Mouse (Mus musculus) gastrocnemius, postnatal 25 days (tissue): ENCODE data around the gene Tbccd1. TPM values are rescaled to one million over a fixed set of nuclear protein-coding genes. Genes with fewer than 3 reads are reported as not detected.

ENCODE experiments used
- DNase-seq: peaks from one replicate; pipeline ENCODE4 v3.0.0; 2022
- long read RNA-seq, 2 experiments: library from polyadenylated mRNA; stranded (forward); transcript quantifications; one replicate each; pipeline ENCODE4 v2.0.0; 2021
- total RNA-seq, 2 experiments: library from RNA; stranded (reverse); gene quantifications; 1 replicate in 1 of 2; 2 replicates in 1 of 2; pipeline ENCODE4 v1.2.3; 2021

Tbccd1 gene
- total RNA-seq = 1 to 10 TPM; 5.4 to 6.8 TPM
- long read RNA-seq, experiment 1, partial matches to known transcripts = 7 of 11 reads
- long read RNA-seq, experiment 1, other reads (novel, unspliced or antisense) = 4 of 11 reads
- long read RNA-seq, experiment 2, partial matches to known transcripts = 2 of 7 reads
- long read RNA-seq, experiment 2, other reads (novel, unspliced or antisense) = 5 of 7 reads

DNA sequence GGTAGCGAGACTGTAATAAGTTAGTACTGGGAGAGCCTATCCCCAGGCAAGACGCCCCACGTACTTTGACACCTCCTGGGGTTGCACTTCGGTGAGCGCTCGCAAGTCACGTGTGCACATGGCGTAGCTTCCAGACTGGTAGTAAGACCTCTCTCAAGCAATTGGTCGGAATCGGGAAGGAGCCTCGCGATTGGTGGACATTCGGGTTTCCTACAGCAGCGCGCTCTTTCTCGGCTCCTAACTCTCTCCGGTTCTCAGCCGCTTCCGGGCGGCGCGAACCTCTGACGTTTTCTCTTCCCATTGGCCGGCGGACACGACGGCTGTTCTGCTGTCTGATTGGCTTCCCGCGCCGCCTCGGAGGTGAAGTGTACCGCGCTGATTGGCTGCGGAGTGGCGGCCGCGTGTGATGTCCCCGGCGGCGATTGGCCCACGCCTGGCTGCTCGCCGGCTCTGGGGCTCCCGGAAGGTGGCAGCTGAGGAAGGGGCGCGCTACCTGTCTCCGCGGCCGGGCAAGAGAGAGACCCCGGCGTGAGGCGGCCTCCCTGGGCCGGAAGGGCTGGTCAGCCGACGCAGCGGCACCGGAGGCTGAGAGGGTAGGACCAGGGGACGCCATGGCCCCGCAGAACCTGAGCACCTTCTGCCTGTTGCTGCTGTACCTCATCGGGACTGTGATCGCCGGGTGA is at the start of gene Tbccd1, which contains the start of gene Dnajb11:
Tbccd1 (minus strand) TSS at position 239 of the 683 bp plus-strand sequence.
Dnajb11 (plus strand) TSS at position 415 of the 683 bp plus-strand sequence.
- DNase-seq = peak; percentile 99

DNA sequence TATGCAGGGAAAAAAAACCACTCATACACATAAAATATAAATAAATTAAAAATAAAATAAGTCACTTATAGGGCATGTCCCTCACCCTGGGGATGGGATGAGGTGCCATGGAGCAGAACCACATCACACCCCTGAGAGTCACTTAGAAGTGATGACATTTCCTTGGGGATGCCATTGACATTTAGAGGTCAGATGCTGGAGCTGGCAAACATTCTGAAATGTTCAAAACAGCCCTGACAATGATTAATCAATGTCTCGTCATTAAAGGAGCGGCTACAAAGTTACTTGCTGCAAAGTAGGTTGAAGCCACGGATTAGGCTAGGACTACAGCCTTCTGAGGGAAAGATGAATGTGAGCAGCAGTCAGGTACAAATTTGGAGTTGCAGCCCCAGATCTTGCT is 43.9 kb upstream of the Tbccd1 start:
- no peak for DNase-seq

DNA sequence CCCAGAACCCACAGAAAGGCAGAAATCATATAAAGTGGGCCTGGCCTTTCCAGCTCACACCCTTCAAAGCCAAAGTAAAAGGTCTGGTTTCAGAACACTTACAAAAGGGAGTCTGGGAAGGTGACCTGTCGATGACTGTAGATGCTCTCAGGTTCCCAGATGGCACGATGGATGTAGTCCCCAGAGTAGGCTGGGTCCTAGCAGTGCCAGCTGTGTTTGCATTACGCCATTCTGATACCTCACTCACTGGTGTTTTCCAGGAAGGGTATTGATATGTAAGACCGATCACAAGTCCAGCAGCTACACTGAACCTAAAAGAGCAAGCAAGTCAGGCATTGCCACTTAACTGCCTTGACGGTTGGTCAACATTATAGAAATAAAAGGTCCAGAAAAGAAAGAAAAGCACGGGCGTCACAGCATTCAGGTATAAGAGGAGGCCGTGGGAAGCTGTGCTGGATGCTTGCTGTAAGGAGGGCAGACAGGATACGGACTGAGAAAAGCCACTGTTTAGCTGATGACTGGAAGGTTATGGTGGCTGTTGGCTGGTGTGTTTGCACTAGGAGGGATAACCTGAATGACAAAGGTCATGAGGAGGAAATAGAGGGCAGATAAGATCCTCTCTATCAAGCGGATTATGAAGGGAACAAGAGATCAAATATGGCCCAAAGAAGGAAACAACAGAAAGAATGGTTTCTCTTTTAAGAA is 42.5 kb upstream of the Tbccd1 start:
- no peak for DNase-seq

DNA sequence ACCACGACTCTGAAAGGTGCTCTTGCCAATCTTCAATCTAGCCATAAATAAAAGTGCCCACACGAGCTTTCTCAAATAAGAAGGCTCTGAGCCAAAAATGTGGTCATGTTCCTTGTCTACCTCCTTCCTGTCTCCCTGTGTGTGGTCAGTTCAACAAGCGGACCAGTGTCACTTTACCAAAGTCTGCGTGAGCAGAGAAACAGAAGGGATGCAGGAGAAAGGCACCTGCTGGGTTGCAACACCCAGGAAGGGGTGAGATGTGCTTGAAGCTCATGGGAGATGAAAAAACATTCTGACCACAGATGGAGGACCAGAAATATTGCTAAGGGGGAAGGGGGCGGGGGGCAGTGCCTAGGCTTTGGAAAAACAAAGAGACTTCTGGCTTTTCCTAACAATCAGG is 41.9 kb upstream of the Tbccd1 start:
- DNase-seq = no peak

DNA sequence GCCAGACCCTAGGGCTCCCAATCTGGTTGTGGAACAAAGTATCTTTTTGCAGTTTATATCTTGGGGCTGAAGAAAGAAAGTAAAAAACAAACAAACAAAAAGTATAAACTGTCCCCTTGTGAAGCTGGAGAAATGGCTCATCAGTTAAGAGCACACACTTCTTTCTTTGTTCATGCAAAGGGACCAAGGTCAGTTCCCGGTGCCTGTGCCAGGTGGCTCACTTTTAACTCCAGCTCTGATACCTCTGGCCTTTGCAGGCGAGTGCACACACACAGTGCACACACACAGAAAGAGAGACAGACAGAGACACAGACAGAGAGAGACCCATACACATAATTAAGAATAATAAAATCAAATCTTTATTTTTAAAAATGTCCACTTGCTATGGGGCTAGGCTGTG is 39.1 kb upstream of the Tbccd1 start:
- no peak for DNase-seq

DNA sequence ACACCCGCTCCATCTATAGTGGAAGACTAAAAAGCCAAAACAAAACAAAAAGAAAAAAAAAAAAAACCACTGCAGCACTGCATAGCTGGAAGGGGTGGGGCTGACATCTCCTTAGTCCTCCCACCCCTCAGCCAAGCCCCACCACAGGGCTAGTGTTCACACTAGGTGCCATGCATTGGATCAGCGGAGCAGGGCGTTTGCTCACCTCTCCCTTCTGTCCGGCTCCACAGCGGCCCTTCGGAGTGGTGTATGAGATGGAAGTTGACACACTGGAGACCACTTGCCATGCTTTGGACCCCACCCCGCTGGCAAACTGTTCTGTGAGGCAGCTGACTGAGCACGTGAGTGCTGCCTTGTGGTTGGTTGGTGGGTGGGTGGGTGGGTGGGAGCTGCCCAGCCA is 36.6 kb upstream of the Tbccd1 start:
- no peak for DNase-seq

DNA sequence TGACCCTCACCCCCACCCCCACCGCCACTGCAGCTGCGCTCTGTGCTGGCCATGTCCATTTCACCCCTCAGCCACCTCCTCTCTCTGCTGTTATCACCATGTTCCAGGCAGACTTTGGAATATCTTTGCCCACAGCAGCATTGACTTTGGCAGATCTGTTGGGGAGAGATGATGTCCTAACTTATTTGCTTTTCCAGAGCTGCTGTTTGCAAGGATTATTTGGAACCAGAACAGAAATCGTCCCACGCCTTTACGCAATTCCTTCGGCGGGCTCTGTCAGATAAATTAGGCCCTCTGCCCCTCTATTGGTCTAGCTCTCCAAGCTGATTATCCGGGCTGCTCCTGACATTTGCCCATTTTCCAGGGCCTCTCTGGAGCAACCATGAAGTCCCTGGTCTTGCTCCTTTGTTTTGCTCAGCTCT is 34.3 kb upstream of the Tbccd1 start:
- DNase-seq = no peak

DNA sequence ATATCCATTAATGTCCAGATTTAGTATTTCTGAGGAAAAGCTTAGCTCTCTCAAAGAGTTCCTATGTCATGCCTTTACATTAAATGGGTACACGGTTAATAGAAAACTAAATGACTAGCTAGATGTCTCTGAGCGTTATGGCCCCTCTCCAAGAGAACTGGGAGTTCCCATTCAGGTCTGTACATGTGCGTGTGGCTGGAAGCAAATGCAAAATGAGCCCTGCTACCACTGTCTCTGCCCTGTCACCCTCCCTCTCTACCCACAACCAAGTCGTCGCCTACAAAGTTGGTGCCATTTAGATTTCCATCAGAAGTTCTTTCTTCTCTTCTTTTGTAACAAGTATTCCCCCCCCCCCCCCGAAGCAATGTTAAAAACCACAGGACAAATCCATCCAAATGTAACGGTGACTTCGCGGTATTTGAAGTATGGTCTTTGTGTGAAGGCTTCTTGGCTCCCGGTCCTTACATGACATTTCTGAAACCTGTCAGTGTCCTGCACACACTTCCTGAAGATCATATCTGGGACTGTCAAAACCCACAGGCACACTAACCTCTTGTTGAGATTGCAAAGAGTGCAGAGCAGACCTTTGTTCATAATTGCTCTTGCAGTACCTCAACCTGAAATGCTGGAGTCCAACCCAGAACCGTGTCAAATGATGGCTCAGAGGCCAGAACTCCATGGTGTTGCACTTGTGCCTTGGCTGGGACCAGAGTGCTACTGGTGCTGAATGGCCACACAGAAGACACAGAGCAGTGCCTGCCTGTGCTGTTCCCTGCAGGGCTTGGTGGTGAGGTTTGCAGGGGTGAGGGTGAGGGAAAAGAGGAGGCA is 33.4 kb upstream of the Tbccd1 start, which contains the start of gene Ahsg:
Ahsg (plus strand) TSS at position 595 of the 828 bp plus-strand sequence.
- DNase-seq = no peak

DNA sequence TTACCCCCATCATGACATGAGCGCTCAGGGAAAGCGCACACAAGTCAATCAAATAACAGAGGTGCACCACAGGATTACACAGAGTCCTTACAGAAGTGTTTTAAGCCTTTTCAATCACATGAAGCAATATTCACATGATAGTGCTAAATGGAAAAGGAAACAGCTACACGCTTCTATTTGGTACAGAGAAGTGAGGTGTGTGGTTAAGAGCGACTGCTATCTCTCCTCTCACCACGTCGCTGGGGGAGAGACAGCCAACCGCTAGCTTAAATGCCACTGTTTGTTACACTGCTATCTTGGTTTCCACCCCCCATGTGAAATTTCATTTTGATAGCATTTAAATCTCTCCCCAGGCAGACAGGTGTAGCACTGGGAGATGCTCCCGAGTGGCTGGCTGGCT is 32.2 kb upstream of the Tbccd1 start:
- no peak for DNase-seq

DNA sequence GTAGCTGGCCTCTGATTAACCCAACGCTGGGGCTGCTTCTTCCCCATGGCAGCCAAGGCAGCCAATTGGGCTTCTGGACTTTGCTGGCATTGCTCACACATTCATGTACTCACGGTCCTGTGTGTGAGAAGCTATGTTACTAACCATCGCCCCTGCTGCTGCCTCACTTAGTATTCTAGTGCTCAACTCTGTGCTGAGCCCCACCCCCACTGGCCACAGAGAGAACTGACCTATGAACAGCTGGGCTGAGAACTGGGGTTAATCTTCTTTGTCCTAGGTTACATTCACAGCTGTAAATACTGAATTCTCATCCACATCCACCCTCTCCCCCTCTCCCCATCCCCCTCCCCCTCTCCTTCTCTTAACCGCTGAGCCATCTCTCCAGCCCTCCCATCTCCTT is 31.4 kb upstream of the Tbccd1 start:
- DNase-seq = no peak

DNA sequence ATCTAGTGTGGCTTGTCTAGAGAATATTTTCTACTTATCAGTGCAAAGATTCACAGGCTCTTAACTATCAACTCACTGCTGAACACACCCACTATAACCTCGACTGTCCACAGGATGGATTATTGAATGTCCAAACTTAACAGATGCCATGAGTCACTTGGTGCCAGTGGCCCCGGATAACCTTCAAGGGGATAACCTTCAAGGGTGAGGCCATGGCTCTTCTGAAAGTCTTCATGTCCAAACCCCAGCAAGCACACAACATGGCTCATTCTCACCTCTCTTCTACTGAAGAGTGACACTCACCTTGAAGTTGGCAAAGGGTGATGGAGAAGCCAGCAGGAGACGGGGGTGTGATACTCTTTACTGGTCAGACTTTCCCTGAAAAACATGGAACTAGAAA is 29.3 kb upstream of the Tbccd1 start:
- no peak for DNase-seq

DNA sequence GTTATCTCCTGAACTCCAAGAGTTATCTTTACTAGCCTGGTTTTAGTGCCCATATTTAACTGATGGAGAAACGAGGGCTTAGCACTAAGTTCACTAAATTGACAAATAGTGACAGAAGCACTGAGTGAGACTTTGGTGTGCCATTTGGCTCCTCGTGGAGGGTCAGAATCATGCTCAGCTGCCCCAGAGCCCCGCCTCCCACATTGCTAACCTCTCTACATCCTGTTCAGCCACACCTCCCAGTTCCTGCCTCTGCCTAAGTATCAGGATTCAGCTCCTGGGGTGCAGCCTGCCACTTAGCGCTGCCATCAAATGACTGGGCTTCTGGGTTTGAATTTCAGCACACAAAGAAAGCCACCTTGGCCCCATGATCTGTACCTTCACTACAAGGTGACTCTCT is 27.9 kb upstream of the Tbccd1 start:
- no peak for DNase-seq

DNA sequence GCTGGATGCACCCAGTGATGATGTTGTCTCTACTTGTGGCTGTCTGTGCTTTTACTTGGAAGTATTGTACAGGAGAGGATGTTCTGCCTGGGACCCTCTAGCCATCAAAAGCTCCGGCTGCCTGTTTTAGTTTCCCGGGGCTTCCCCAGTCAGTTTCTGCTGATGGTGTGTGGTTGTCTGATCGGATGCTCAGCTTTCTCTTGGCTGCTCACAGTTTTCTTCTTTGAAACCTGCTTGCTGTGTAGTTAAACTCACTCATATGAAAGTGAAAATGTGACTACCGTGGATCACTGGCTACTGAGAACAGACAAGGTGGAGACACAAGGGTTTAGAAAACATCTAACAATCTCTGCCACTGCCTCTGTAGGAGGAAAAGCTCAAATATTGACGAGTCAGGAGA is 26.0 kb upstream of the Tbccd1 start:
- DNase-seq = no peak

DNA sequence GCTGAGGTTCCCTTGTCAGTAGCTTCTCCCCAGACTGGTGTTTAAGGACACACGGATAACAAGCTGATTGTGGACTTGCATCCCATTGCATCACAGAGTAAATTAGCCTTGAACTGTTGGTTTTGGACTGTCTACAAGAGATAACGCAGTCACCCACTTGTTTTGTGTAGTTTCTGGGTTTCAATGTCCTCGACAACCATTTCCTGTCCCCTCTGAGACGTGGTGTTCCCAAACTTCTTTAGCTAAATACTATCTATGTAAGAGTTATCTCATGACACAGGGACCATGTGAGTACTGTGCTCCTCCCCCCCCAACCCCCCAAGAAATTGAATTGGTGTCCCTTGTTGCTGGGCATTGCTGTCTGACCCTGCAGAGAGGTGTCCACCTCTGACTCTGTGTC is 24.0 kb upstream of the Tbccd1 start:
- DNase-seq = no peak

DNA sequence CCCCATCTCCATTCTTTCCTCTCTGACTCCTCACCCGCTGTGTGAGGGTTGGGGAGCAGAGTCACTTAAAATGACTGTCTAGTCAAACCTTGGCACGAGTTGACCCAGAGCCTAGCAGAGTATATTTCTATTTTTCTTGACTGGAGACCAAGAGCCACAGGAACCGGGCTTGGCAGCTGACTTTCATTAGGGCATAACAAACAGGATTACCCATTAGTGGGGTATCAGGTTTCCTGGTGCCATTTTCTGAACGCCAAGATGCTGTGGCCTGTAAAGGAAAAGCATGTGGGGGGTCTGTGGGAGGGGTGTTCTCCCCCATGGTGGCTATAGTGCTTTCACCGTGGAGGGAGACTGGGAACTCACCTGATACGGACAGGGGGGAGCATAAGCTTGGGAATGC is 23.4 kb upstream of the Tbccd1 start:
- no peak for DNase-seq

DNA sequence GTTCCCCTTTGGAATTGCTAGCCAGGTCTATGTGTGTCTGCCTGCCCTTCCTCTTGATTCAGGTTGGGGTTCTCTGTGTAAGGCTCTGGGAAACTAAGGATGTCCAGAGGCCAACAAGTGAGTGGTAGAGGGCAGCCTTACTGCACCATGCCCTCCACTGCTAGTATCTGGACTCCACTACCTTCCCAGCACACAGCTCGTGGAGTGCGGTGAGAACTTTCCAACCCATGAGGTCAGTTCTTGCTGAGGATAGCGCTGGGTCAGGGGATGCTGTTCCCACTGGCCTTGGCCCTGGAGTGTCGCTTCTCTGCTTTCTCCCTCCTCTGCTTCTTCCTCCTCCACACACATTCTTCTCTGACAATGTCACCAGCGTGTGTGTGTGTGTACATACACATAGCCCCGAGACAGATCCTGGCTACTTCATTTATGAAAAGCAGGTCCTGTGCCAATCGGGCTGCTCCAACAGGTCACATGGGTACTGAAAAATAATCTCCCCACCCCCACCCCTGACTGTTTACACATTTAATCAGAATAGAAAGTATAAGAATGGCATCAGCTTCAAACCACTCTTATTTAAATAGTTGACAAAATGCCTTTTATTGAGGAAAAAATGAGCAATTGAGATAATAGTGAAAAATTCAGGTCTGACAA is 22.6 kb upstream of the Tbccd1 start:
- DNase-seq = no peak

DNA sequence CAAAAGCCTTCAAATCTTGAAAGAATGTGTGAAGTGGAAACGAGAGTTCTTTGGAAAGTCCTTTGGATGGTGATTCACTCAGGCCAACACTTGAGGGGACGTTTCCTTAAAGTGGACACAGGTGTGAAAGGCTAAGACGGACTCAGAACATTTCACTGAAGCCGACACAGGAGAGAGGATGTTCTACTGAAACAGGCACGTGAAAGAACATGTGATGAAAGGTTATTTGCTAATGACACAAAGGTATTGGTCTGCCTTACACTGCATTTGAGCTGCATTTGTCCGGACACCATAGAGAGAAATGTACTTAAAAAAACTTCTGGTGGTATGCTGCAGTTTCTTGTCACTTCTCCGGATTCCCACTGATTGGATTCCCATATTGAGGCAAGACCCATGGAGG is 21.2 kb upstream of the Tbccd1 start:
- no peak for DNase-seq

DNA sequence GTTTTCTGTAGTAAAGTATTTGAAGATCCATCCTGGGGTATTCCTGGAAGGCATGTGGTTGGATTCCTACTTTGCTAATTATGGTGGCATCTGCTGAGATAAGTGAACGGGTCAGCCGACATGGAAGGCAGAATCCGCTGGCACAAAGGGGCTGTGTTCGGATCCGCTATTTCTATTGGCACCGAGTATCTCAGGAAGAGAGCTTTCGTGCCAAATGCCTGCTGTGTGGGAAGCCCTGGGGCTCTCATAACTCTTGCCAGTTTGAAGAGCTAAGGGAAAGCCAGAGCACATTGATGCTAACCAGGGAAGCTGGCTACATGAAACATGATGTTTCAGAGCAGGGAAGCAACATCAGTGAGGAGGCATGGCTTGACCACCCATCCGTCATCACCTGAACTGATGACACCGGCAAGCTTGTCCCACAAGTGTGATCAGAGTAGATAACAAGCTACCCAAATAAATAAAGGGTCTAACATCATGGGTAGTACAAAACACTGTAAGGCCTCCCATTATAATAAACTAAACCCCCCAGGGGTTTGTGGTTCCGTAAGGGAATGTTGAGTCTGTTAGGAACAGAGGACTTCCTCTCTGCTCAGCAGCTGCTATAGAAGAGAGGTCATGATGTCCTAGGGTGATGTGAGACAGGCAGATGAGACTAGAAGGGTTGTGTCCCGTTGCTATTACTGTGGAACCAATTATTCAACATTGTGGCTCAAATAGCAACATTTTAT is 20.4 kb upstream of the Tbccd1 start:
- no peak for DNase-seq

DNA sequence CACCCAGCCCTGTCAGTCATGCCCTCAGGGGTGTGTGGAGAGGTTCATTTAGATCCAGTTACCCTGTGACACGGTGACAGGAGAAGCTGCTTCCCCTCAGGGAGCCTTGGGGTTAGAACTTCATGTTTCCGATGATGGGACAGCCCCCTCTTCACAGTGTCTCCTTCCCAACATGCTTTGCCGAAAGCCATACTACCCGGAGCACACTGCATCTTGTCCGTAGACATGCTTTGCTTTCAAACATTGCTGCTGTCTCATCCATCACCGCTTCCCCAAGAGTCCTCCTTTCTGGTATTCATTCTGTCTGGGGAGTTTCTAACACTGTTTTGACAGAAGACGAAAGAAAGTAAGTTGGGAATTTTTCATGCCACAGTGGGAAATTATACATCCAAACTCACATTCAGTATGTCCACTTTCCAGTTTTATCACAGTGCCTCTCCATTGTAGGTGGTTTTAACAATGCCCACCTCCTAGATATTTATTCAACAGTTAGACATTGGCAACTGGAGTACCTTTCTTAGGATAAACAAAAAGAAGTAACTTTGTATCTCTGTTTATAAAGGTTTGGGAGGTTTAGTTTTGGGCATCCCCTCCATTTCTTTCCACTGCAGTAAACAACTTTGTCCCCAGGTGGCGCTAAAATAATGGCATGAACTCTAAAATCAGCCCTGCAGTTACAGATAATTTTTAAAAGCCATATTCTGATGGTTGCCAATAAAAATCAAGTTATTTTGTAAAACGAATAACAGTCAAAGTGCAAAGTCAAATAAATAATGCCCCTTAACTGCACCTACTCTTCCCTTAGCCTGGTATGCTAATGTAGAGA is 19.0 kb upstream of the Tbccd1 start:
- DNase-seq = no peak

DNA sequence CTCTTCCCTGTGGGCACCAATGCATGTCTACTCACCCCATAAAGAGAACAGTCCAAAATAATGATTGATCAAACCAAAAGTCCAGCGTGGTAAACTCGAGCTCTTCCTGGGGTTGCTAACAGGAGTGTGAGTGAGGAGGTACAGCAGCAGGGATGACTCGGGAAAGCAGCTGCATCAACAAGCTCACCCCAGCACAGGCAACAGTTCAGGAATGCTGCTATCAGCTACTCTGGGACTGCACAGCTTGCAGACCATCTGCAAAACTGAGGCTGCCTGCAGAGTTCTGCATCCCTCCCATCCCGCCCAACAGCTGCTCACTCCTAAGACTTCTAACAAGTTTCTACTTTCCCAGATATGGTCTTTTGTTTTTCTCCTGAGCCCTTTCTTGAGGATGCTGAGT is 15.9 kb upstream of the Tbccd1 start:
- no peak for DNase-seq
